Mouse (Mus musculus) CD4-positive, CD25-positive, alpha-beta regulatory T cell, adult 2 months (primary cell): ENCODE measurements at regions not wholly inside any gene's neighbourhood (a gene's known extent, or its start where the extent isn't known, plus 50 kb on each side); places are given as distances from the start of the nearest gene placed in this dataset.
A peak's percentile ranks its signal among the peaks of the same experiment; 100 is the strongest.

Experiments
- DNase-seq: peaks from one replicate; pipeline ENCODE4 v3.0.0-alpha.2; 2012; ENCODE audit warnings: low read depth, low spot score

GRCm38 (mm10) chr3:128122111-128122510 is 226.0 kb upstream of the Fam241a start:
- peak; percentile 30 for DNase-seq

DNA sequence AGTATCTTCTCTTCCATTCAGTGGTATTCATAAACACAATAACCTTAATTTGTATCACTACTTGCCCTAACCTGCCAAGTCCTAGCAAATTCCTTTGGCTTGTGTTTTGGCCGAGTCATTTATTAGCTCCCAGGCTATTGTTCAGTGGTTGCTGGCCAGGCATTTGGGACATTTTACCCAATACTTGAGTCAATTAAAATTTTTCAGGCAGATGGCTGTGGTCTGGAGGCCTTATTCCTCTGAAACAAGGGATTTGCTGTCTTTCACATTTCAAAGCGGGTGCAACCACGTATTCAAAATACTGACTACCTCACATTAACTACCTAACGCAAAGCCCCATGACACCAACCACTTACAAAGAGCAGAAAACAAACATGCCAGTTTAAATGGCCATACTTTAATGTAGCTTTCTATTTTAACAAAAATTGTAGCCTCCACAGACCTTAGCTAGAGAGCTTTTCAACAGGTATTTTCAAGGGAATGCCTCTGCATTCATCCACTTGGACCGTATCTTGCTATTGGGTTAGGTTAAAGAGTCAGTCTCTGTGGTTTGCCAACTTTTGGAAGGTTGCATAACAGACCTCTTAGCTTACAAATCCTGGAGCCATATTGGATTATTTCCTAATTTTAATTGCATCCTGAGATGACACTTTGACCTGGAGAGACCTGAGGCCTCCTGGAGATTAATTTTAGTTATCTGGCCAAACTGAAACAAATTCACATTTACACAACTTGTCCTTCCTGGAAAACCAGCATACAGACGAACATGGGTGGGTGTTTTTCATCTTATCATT is 224.7 kb upstream of the Fam241a start:
- DNase-seq: no peak

DNA sequence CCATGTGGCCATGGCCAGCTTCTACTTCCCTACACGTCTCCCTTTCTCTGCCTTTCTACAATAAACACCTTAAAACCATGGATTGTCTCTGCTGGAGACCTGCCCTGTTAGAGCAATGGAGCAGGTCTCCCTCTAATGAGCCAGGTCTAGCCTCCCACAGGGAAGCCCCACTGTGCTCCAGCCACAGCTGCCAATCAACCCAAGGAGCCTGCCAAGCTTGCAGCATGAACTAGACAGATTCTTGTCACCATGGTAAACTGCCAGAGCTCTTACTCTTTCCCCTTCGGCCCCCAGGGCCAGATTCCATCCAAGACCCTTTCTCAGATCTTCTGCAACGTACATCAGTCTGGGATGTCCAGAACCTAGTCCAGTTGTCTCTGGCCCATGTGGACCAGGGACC is 217.1 kb upstream of the Fam241a start:
- DNase-seq: no peak

DNA sequence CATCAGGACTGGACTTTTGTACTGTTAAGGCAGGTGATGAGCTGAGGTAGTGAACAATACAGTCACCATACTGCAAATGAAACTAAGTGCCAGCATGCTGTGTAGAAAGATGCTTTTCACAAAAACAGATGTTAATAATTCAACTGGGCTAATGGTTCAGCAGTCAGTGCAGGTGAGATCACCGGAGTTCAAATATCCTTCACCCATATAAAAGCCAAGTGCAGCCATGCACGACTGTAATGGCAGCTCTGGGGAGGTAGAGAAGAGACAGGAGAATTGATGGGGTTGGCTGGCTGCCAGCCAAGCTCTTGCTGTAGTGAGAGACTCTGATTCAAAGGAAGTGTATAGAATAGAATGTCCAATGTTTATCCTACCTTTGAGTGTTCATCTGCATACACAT is 214.3 kb upstream of the Fam241a start:
- no peak for DNase-seq

DNA sequence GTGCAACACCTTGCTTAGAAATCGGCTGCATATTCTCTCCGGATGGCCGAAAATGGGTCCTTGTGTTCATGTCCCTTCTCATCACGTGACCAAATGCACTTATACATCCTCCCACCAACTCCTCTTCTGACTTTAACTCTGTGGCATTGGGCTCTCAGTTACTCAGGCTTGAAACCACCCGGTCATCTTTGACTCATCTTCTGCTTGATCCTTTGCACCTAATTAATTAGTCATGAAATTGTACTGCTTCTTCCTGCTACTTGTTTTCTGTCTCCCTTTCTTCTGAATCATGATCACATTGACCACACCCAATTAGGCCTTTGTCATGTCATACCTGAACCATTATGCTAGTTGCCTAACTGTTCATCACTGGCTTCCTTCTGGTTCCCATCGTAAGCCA is 208.4 kb upstream of the Fam241a start:
- DNase-seq: no peak

DNA sequence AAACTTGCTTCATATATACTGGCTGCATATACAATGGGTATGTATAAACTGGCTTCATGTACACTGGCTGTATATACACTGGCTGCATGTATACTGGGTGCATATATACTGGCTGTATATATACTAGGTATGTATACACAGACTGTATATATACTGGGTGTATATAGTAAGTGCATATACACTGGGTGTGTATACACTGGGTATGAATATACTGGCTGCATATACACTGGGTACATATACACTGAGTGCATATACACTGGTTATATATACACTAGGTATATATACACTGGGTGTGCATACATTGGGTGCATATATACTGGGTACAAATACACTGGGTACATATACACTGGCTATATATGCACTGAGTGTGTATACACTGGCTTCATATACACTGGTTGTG is 196.9 kb upstream of the Fam241a start:
- DNase-seq: no peak

- DNase-seq: peak; percentile 35
Observed at GRCm38 (mm10) chr3:128088207-128088606, 192.1 kb upstream of the Fam241a start.

DNA sequence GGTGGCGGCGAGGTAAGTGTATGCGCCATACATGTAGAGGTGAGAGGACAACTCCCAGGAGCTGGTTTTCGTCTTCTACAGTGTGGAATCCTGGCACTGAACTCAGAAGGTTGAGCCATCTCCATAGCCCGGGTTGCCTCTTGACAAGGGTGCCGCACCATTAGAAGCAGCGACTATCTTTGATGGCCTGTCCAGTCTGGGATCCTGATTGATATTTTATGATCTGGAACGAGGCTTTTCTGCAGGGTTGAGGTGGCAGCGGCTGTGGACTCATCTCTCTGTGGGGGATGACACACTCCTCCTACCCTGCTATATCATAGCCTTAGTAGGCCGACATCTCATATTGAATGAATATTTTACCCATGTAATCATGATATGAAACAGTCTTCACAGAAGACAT is 191.0 kb upstream of the Fam241a start:
- DNase-seq: no peak

- DNase-seq: no peak
Observed at GRCm38 (mm10) chr3:128082463-128082862, 186.3 kb upstream of the Fam241a start.

GRCm38 (mm10) chr3:128081430-128081829 is 185.3 kb upstream of the Fam241a start:
- no peak for DNase-seq

- no peak for DNase-seq
Observed at GRCm38 (mm10) chr3:128067861-128068260, 171.7 kb upstream of the Fam241a start.

- no peak for DNase-seq
Observed at GRCm38 (mm10) chr3:128054031-128054430, 157.9 kb upstream of the Fam241a start.

DNA sequence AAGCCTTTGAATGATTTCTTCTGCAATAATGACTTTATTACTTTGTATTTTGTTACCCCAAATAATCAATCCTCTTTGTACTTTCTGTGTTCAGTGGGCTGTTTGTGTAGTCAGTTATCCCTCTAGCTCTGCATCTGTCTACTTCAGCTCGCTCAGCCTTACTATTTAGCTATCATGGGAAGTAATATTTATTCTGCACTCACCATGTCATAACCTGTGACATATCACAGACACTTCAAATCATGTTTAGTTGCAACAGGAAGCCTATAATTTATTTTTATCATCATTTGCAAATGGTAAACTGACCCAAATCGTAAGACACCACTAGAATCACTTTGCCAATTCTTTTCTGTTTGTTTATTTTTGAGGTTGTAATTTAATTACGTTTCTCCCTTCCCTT is 147.6 kb upstream of the Fam241a start:
- no peak for DNase-seq

GRCm38 (mm10) chr3:128040407-128041115 is 144.4 kb upstream of the Fam241a start:
- DNase-seq: no peak

GRCm38 (mm10) chr3:128039185-128039584 is 143.1 kb upstream of the Fam241a start:
- no peak for DNase-seq

DNA sequence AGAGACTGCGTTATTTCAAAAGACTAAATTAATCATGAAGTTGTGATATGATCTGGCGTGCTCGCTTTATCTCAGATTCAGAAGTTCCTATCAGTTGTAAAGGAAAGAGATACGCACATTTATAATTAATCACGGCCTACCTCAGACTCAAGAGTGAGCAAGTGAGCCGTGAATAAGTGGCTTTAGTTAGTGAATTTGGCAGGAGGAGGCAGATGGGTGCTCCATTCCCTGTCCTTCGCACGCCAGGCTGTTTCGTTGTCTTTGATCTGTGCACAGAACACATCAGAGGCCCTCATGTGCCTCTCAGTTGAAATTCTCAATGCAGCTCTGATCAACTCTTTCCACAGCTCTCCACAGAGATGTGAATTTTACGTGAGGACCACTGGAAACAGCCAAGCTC is 140.4 kb upstream of the Fam241a start:
- no peak for DNase-seq

- DNase-seq: no peak
Observed at GRCm38 (mm10) chr3:128030352-128030751, 134.2 kb upstream of the Fam241a start.

DNA sequence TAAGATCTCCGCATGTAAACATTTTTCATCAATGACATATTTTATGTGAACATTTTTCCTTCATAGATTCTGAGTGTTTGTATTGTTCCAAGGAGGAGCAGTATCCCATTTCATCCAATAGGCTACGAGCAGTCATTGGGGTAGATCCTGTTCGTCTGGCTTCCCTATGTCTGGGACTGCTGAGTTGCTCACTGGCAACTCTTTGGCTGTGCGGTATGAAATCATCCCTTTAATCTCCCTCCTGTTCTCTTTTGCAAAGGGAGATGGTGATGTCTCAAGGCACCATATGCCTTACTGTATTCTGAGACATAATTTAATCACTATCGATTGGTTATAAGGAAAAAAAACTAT is 133.4 kb upstream of the Fam241a start:
- DNase-seq: no peak

- DNase-seq: no peak
Observed at GRCm38 (mm10) chr3:128028856-128029564, 132.9 kb upstream of the Fam241a start.

DNA sequence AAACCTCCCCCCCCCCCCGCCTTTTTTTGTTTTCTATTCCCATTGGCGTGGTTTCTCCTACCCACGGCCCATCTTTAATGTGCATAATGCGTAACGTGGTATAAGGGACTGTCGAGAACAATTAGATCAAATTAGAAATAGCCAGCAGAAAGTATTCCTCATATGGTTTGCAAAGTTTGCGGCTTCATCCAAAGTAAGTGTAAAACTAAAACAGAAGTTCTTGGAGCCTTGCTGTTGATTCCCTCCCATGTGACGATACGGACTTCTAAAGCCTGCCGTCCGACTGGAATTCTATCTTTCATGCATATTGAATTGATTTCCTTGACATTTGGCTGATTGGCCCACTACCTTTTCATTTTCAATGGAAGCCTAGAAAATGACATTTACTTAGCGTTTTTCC is 128.7 kb upstream of the Fam241a start:
- DNase-seq: no peak

- DNase-seq: no peak
Observed at GRCm38 (mm10) chr3:128014909-128015308, 118.8 kb upstream of the Fam241a start.

- DNase-seq: no peak
Observed at GRCm38 (mm10) chr3:128002905-128003641, 106.9 kb upstream of the Fam241a start.
